Mouse (Mus musculus) liver, embryonic 15.5 days (tissue): Measurements from ENCODE around the gene N4bp1. TPM values are rescaled to one million over a fixed set of nuclear protein-coding genes. Genes with fewer than 3 reads are reported as not detected.

Experiments
- ATAC-seq: fragments of 200-750 bp; cut with Nextera tagmentation; 2 replicates; pipeline ENCODE4 v1.8.0; 2017; ENCODE audit warnings: moderate number of reproducible peaks, mild to moderate bottlenecking, moderate library complexity; ENCODE audit not compliant: insufficient read depth
- H3K27ac ChIP-seq: fragments of 300-500 bp; sonication (generic); replicated peaks from 2 replicates; pipeline ENCODE4 v1.5.1; 2015; ENCODE audit warnings: mild to moderate bottlenecking, inconsistent platforms
- H3K27me3 ChIP-seq: fragments of 300-500 bp; sonication (generic); 2 replicates; pipeline ENCODE4 v1.6.1; 2015; ENCODE audit warnings: mild to moderate bottlenecking, inconsistent platforms
- H3K36me3 ChIP-seq: fragments of 300-500 bp; sonication (generic); replicated peaks from 2 replicates; pipeline ENCODE4 v1.6.1; 2015; ENCODE audit warnings: moderate library complexity, mild to moderate bottlenecking, inconsistent platforms
- H3K4me1 ChIP-seq: fragments of 300-500 bp; sonication (generic); replicated peaks from 2 replicates; pipeline ENCODE4 v1.6.1; 2015; ENCODE audit warnings: inconsistent platforms
- H3K4me2 ChIP-seq: fragments of 300-500 bp; sonication (generic); 2 replicates; pipeline ENCODE4 v1.6.1; 2015; ENCODE audit warnings: moderate library complexity, mild to moderate bottlenecking, inconsistent platforms
- H3K4me3 ChIP-seq: fragments of 300-500 bp; sonication (generic); replicated peaks from 2 replicates; pipeline ENCODE4 v1.5.1; 2015; ENCODE audit warnings: mild to moderate bottlenecking, inconsistent platforms
- H3K9ac ChIP-seq: fragments of 300-500 bp; sonication (generic); 2 replicates; pipeline ENCODE4 v1.6.1; 2015; ENCODE audit warnings: moderate library complexity, mild to moderate bottlenecking, inconsistent platforms
- H3K9me3 ChIP-seq: fragments of 300-500 bp; sonication (generic); replicated peaks from 2 replicates; pipeline ENCODE4 v1.6.1; 2016; ENCODE audit warnings: inconsistent platforms
- WGBS: fragments of 180-500 bp; shearing (Covaris S2); methylation state at CpG from one replicate; pipeline ENCODE4 v1.1.7; 2015; ENCODE audit warnings: mixed read lengths; ENCODE audit not compliant: insufficient replicate concordance; 5-methylcytosine and 5-hydroxymethylcytosine counted together
- polyA plus RNA-seq: library from polyadenylated mRNA; unstranded; fragments of >200 nt; fragmentation: Nextera tagmentation; extraction: Ambion mirVana; gene quantifications from 2 replicates; pipeline ENCODE4 v1.2.1, GENCODE M21; 2015

N4bp1 gene
- polyA plus RNA-seq, 1 experiment from 2014 or later: 2.3 TPM

- peak; percentile 44; the same call in 1 of the 2 replicates for ATAC-seq
- no peaks in the 10 kb centered on the region for H3K27me3 ChIP-seq
- no peak overlapping the region for H3K4me2 ChIP-seq
- no peaks in the 10 kb centered on the region for H3K36me3 ChIP-seq
- H3K9me3 ChIP-seq: no peaks in the 10 kb centered on the region
- H3K9ac ChIP-seq: no peak overlapping the region
- 22% methylated on average over 2 of the region's 2 CpGs for WGBS
- H3K27ac ChIP-seq: no peak overlapping the region; the same call in 1 of the 2 replicates
- peaks cover 57% of the 10 kb centered on the region for H3K4me1 ChIP-seq
- H3K4me3 ChIP-seq: no peak overlapping the region
Observed at GRCm38 (mm10) chr8:86874055-86874454, 11.0 kb downstream of the N4bp1 start.

GRCm38 (mm10) chr8:86873151-86873550, 11.9 kb downstream of the N4bp1 start:
- H3K27me3 ChIP-seq: no peaks in the 10 kb centered on the region
- no peak for ATAC-seq
- H3K36me3 ChIP-seq: no peaks in the 10 kb centered on the region
- no peak overlapping the region for H3K4me3 ChIP-seq
- H3K4me2 ChIP-seq: no peak overlapping the region
- no peak overlapping the region for H3K9ac ChIP-seq
- H3K4me1 ChIP-seq: peaks cover 57% of the 10 kb centered on the region
- WGBS: 65% methylated on average over 2 of the region's 2 CpGs
- no peak overlapping the region for H3K27ac ChIP-seq
- H3K9me3 ChIP-seq: no peaks in the 10 kb centered on the region

- Histone ChIP-seq H3K27ac (no peak overlapping the region), H3K27me3 (no peaks in the 10 kb centered on the region), H3K4me1 (peaks cover 56% of the 10 kb centered on the region), H3K9me3 (no peaks in the 10 kb centered on the region), H3K9ac (no peak overlapping the region), H3K4me3 (no peak overlapping the region), H3K36me3 (no peaks in the 10 kb centered on the region), H3K4me2 (no peak overlapping the region)
- ATAC-seq: no peak
- WGBS: 80% methylated on average over 11 of the region's 11 CpGs
Observed at GRCm38 (mm10) chr8:86872097-86872815, 12.8 kb downstream of the N4bp1 start.

- Histone ChIP-seq H3K9ac (no peak overlapping the region), H3K4me2 (no peak overlapping the region), H3K36me3 (no peaks in the 10 kb centered on the region), H3K9me3 (no peaks in the 10 kb centered on the region), H3K4me1 (peaks cover 48% of the 10 kb centered on the region), H3K27ac (no peak overlapping the region), H3K4me3 (no peak overlapping the region), H3K27me3 (no peaks in the 10 kb centered on the region)
- no peak for ATAC-seq
- 67% methylated on average over 2 of the region's 2 CpGs for WGBS
Observed at GRCm38 (mm10) chr8:86871421-86871820, 13.6 kb downstream of the N4bp1 start.

GRCm38 (mm10) chr8:86870771-86871170, 14.3 kb downstream of the N4bp1 start:
- no peak overlapping the region for H3K9ac ChIP-seq
- no peaks in the 10 kb centered on the region for H3K36me3 ChIP-seq
- no peaks in the 10 kb centered on the region for H3K27me3 ChIP-seq
- ATAC-seq: no peak
- H3K4me3 ChIP-seq: no peak overlapping the region
- H3K4me1 ChIP-seq: peaks cover 47% of the 10 kb centered on the region
- H3K4me2 ChIP-seq: no peak overlapping the region
- no peak overlapping the region for H3K27ac ChIP-seq
- WGBS: 56% methylated on average over 2 of the region's 2 CpGs
- H3K9me3 ChIP-seq: no peaks in the 10 kb centered on the region

GRCm38 (mm10) chr8:86868041-86868440, 17.0 kb downstream of the N4bp1 start:
- 74% methylated on average over 3 of the region's 3 CpGs for WGBS

GRCm38 (mm10) chr8:86864764-86865163, 20.3 kb downstream of the N4bp1 start:
- Histone ChIP-seq H3K9ac (no peak overlapping the region), H3K9me3 (no peaks in the 10 kb centered on the region), H3K4me3 (no peak overlapping the region), H3K36me3 (peaks cover 19% of the 10 kb centered on the region), H3K27me3 (no peaks in the 10 kb centered on the region), H3K27ac (no peak overlapping the region), H3K4me2 (no peak overlapping the region), H3K4me1 (peaks cover 10% of the 10 kb centered on the region; the same call in 1 of the 2 replicates)
- 67% methylated on average over 4 of the region's 4 CpGs for WGBS
- no peak for ATAC-seq

More at GRCm38 (mm10) chr8:86868041-86868440, 17.0 kb downstream of the N4bp1 start:
- no peak overlapping the region for H3K27ac ChIP-seq
- H3K9me3 ChIP-seq: no peaks in the 10 kb centered on the region
- no peaks in the 10 kb centered on the region for H3K27me3 ChIP-seq
- H3K4me1 ChIP-seq: peaks cover 27% of the 10 kb centered on the region
- no peak overlapping the region for H3K4me3 ChIP-seq
- no peak for ATAC-seq
- H3K36me3 ChIP-seq: no peaks in the 10 kb centered on the region
- no peak overlapping the region for H3K9ac ChIP-seq
- no peak overlapping the region for H3K4me2 ChIP-seq

- no peak overlapping the region for H3K9ac ChIP-seq
- H3K4me1 ChIP-seq: peaks cover 9% of the 10 kb centered on the region; the same call in 1 of the 2 replicates
- H3K27ac ChIP-seq: no peak overlapping the region
- ATAC-seq: no peak
- no peaks in the 10 kb centered on the region for H3K27me3 ChIP-seq
- no peak overlapping the region for H3K4me3 ChIP-seq
- peaks cover 22% of the 10 kb centered on the region for H3K36me3 ChIP-seq
- no peak overlapping the region for H3K4me2 ChIP-seq
- no peaks in the 10 kb centered on the region for H3K9me3 ChIP-seq
- 68% methylated on average over 4 of the region's 4 CpGs for WGBS
Observed at GRCm38 (mm10) chr8:86862837-86863236, 22.2 kb downstream of the N4bp1 start.

- no peaks in the 10 kb centered on the region for H3K27me3 ChIP-seq
- H3K9me3 ChIP-seq: no peaks in the 10 kb centered on the region
- H3K4me3 ChIP-seq: no peak overlapping the region
- H3K36me3 ChIP-seq: peaks cover 22% of the 10 kb centered on the region
- H3K4me1 ChIP-seq: peaks cover 9% of the 10 kb centered on the region; the same call in 1 of the 2 replicates
- 63% methylated on average over 3 of the region's 3 CpGs for WGBS
- H3K9ac ChIP-seq: no peak overlapping the region
- no peak for ATAC-seq
- H3K27ac ChIP-seq: no peak overlapping the region
- no peak overlapping the region for H3K4me2 ChIP-seq
Observed at GRCm38 (mm10) chr8:86862155-86862816, 22.8 kb downstream of the N4bp1 start.

- H3K9me3 ChIP-seq: no peaks in the 10 kb centered on the region
- H3K36me3 ChIP-seq: peaks cover 22% of the 10 kb centered on the region
- ATAC-seq: no peak
- H3K4me3 ChIP-seq: no peak overlapping the region
- peaks cover 9% of the 10 kb centered on the region; the same call in 1 of the 2 replicates for H3K4me1 ChIP-seq
- no peak overlapping the region for H3K27ac ChIP-seq
- no peak overlapping the region for H3K9ac ChIP-seq
- H3K4me2 ChIP-seq: no peak overlapping the region
- H3K27me3 ChIP-seq: no peaks in the 10 kb centered on the region
- WGBS: 66% methylated on average over 7 of the region's 7 CpGs
Observed at GRCm38 (mm10) chr8:86861516-86861915, 23.5 kb downstream of the N4bp1 start.

- H3K4me2 ChIP-seq: no peak overlapping the region
- H3K27me3 ChIP-seq: no peaks in the 10 kb centered on the region
- H3K4me1 ChIP-seq: peaks cover 5% of the 10 kb centered on the region; the same call in 1 of the 2 replicates
- whole genome bisulfite sequencing: 71% methylated on average over 7 of the region's 7 CpGs
- H3K27ac ChIP-seq: no peak overlapping the region
- H3K9ac ChIP-seq: no peak overlapping the region
- peaks cover 31% of the 10 kb centered on the region for H3K36me3 ChIP-seq
- H3K4me3 ChIP-seq: no peak overlapping the region
- no peaks in the 10 kb centered on the region for H3K9me3 ChIP-seq
- ATAC-seq: no peak
Observed at GRCm38 (mm10) chr8:86856248-86856647, 28.8 kb downstream of the N4bp1 start.
